Mouse (Mus musculus) heart, adult 2 months (tissue): ENCODE results near the gene Zfyve16. TPM values are rescaled to one million over a fixed set of nuclear protein-coding genes. Genes with fewer than 3 reads are reported as not detected.
A peak's percentile ranks its signal among the peaks of the same experiment; 100 is the strongest.

Experiments used
- DNase-seq, 2 experiments: peaks; one replicate each; pipeline ENCODE4 v3.0.0; 2021
- H3K27ac ChIP-seq: fragments of 200-600 bp; 2 replicates; pipeline ENCODE4 v1.8.1; 2022
- H3K27me3 ChIP-seq: fragments of 200-500 bp; 2 replicates; pipeline ENCODE4 v1.6.1; 2012; ENCODE audit warnings: mild to moderate bottlenecking, low read length, inconsistent platforms, mixed read lengths; ENCODE audit not compliant: control insufficient read depth, insufficient read depth
- H3K36me3 ChIP-seq: fragments of 200-500 bp; 2 replicates; pipeline ENCODE4 v1.6.1; 2012; ENCODE audit warnings: low read length, inconsistent platforms; ENCODE audit not compliant: control insufficient read depth, insufficient read depth
- H3K4me1 ChIP-seq: fragments of 200-500 bp; 2 replicates; pipeline ENCODE4 v1.6.1; 2011; ENCODE audit warnings: low read length; ENCODE audit not compliant: control insufficient read depth, insufficient read depth
- H3K4me3 ChIP-seq: fragments of 200-600 bp; 2 replicates; pipeline ENCODE4 v1.8.1; 2022
- H3K79me2 ChIP-seq: fragments of 200-500 bp; replicated peaks from 2 replicates; pipeline ENCODE4 v1.6.1; 2012; ENCODE audit warnings: mild to moderate bottlenecking, inconsistent platforms, low read length, moderate library complexity, mixed read lengths; ENCODE audit not compliant: control insufficient read depth, insufficient read depth
- H3K9ac ChIP-seq: fragments of 200-500 bp; 2 replicates; pipeline ENCODE4 v1.6.1; 2012; ENCODE audit warnings: low read depth, mild to moderate bottlenecking, control low read depth, inconsistent platforms, low read length, mixed read lengths
- CTCF ChIP-seq: fragments of 200-600 bp; IDR thresholded peaks from 2 replicates; pipeline ENCODE4 v1.8.1; 2022; ENCODE audit warnings: antibody characterized with exemption, mild to moderate bottlenecking, moderate library complexity
- EP300 ChIP-seq: fragments of 200-500 bp; IDR thresholded peaks from 2 replicates; pipeline ENCODE4 v1.6.1; 2011; ENCODE audit warnings: low read depth, low read length, control low read depth; ENCODE audit not compliant: insufficient read depth
- POLR2A ChIP-seq: fragments of 200-500 bp; IDR thresholded peaks from 2 replicates; pipeline ENCODE4 v1.6.1; 2011; ENCODE audit warnings: mild to moderate bottlenecking, low read depth, low read length, control low read depth; ENCODE audit not compliant: insufficient read depth
- WGBS: fragments of 180-500 bp; shearing (Covaris S2); methylation state at CpG from one replicate; pipeline ENCODE4 v1.1.7; 2018; 5-methylcytosine and 5-hydroxymethylcytosine counted together
- intact Hi-C: fragments of 180-260 bp; cut with DNase I; formaldehyde crosslinking; loops from one replicate; pipeline ENCODE4 v1.15.1; 2025
- polyA plus RNA-seq: library from polyadenylated mRNA; depleted of rRNA; stranded (reverse); fragments of >200 nt; gene quantifications from 2 replicates; pipeline ENCODE4 v1.2.3, GENCODE M21; 2012
- total RNA-seq, 2 experiments: library from RNA; stranded (reverse); gene quantifications; 2 replicates each; pipeline ENCODE4 v1.2.3; 2021

Gene Zfyve16
- total and polyA plus RNA-seq, 3 experiments, result 2.9 to 11.7 (median 11.5) TPM

DNA sequence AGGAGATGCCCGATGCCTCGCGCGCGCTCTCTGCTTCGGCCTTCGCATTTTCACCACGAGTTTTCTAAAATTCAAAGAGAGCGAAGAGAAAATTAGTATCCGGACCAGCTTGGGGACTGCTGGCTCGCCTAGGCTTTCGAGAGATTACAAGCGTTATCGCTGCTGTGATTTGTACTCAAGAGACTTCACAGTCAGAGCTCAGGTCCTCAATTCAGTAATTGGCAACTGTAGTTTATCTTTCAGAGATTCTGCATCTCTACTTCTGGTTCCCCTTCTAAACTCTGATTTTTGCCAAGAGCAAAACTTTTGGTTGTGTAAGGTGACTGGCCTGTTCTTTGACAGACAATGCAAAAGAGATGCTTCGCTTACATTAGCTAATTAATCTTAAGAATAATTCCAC is 569 bp upstream of the Zfyve16 start:
- Histone ChIP-seq H3K36me3 (no peaks in the 10 kb centered on the region; the same call in none of the 2 replicates), H3K4me1 (no peaks in the 10 kb centered on the region; the same call in 1 of the 2 replicates), H3K27ac (peak overlapping the region; percentile 94), H3K4me3 (peak overlapping the region; percentile 58), H3K79me2 (no peaks in the 10 kb centered on the region; the same call in 1 of the 2 replicates), H3K27me3 (no peaks in the 10 kb centered on the region), H3K9ac (peak overlapping the region; percentile 92)
- no peak for TF ChIP-seq EP300
- TF ChIP-seq CTCF, result no peak
- no peak for TF ChIP-seq POLR2A
- intact Hi-C loops, result loop anchor here (5.0 kb wide), 1 partner anchor 81 kb away; the partner anchor contains the start of gene Serinc5
- no peak for DNase-seq
- WGBS, result 4% methylated on average over 15 of the region's 15 CpGs

DNA sequence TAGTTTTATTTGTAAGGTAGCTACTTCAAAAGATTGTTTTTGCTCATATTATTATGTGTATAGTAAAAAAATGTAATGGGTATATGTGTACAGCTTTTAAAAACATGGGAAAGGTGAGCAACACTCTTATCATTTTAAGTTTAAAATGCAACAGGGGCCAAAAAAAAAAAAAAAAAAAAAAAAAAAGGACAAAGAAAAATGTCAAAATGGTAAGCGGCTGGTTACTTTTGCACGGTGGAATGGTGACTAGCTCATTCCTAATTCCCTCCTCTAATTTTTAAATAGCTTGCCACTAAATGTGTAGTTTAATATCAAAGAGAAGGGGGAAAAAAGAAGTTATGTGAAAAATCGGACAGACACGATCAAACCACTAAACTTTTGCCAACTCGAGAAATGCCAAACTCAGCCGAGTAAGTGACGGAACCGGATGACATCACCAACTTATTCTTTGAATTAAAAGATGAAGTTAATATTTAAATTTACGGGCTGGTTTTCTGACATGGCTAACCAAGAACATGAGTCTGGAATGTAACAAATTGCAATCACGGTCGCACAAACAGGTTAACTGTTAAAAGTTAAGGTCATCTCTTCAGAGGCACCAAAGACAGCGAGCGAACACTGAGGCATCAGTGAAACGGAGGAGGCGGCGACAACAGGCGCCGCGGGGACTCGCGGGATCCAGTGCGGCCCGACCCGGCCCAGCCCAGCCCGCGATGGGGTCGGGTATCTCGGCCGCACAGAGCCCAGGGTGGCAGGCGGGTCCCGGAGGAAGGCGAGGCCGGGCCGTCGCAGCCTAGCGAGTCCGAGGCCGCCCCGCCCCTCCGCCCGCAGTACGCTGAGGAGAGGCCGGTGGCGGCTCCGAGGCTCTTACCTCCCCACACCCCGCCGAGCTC is 594 bp downstream of the Zfyve16 start:
- H3K27me3 ChIP-seq, result no peaks in the 10 kb centered on the region
- intact Hi-C loops, result loop anchor here (5.0 kb wide), 1 partner anchor 82 kb away; the partner anchor contains the start of gene Serinc5
- WGBS, result 1% methylated on average over 47 of the region's 47 CpGs

DNA sequence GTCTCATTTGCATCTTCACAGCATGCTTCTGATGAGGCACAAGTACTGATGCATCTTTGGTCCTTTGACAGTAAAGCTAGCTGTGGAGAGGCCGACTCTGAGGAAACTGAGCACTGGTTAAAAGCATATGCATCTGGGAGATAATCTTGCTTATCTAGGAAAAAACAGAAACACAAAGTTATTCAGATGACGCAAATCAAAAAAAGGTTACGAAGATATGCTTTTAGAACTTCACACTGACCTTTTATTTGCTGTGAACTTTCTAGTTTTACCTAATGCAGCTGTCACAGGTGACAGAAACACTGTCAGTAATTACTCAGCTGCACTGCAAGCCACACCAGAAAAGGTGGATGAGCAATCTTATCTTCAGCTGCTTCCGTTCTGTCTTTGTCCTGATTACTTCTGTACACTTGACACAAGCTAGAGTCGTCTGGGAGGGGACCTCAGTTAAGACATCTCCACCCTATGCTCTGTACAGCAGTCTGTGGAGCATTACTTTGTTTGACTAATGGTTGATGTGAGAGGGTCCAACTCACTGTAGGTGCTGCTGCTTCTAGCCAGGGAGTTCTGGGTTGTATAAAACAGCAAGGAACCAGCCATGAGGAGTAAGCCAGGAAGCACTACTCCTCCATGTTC is 7.4 kb downstream of the Zfyve16 start:
- TF ChIP-seq EP300 (no peak), CTCF (no peak), POLR2A (no peak)

More for the DNA sequence above, 594 bp downstream of the Zfyve16 start:
- no peak for DNase-seq
- Histone ChIP-seq H3K79me2 (no peaks in the 10 kb centered on the region; the same call in 1 of the 2 replicates), H3K4me3 (peak overlapping the region; percentile 58), H3K4me1 (no peaks in the 10 kb centered on the region; the same call in 1 of the 2 replicates), H3K9ac (peak overlapping the region; percentile 91), H3K27ac (peak overlapping the region; percentile 94), H3K36me3 (no peaks in the 10 kb centered on the region; the same call in none of the 2 replicates)
- no peak for TF ChIP-seq POLR2A

DNA sequence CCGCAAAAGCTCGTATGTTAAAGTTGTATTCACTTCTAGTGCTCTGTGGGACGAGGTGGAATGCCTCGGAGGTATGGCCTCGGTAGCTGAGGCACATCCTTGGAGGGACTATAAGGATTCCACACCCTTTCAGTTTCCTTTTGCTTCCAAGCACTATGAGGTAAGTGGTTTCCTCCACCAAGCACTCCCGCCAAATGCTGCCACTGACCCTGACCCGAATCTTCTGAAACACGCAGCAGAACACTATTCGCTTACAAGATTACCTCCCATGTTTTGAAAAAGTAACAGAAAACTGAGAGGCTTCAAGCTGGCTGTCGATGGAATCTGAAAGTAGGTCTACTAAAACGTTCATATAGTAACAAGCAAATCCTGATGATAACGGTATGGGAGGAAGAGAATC is 25.8 kb downstream of the Zfyve16 start:
- no peak overlapping the region for H3K9ac ChIP-seq
- no peak for TF ChIP-seq POLR2A
- no peak for TF ChIP-seq EP300
- no peak for TF ChIP-seq CTCF
- H3K79me2 ChIP-seq, result no peaks in the 10 kb centered on the region
- H3K27me3 ChIP-seq, result no peaks in the 10 kb centered on the region
- H3K27ac ChIP-seq, result no peak overlapping the region
- no peaks in the 10 kb centered on the region for H3K4me1 ChIP-seq
- no peak overlapping the region for H3K4me3 ChIP-seq
- 82% methylated on average over 12 of the region's 12 CpGs for WGBS
- DNase-seq, result no peak
- H3K36me3 ChIP-seq, result peaks cover 3% of the 10 kb centered on the region; the same call in 1 of the 2 replicates
- intact Hi-C loops, result no loop called here

More for the DNA sequence above, 7.4 kb downstream of the Zfyve16 start:
- no peaks in the 10 kb centered on the region for H3K27me3 ChIP-seq
- H3K36me3 ChIP-seq, result peaks cover 9% of the 10 kb centered on the region
- 75% methylated on average over 5 of the region's 5 CpGs for WGBS
- intact Hi-C loops, result no loop called here
- no peak for DNase-seq
- 0 out of 2 replicates have a peak, but pooled peaks cover 3% of the 10 kb centered on the region for H3K79me2 ChIP-seq
- H3K4me1 ChIP-seq, result no peaks in the 10 kb centered on the region; the same call in 1 of the 2 replicates
- no peak overlapping the region for H3K4me3 ChIP-seq
- no peak overlapping the region for H3K9ac ChIP-seq
- H3K27ac ChIP-seq, result no peak overlapping the region

DNA sequence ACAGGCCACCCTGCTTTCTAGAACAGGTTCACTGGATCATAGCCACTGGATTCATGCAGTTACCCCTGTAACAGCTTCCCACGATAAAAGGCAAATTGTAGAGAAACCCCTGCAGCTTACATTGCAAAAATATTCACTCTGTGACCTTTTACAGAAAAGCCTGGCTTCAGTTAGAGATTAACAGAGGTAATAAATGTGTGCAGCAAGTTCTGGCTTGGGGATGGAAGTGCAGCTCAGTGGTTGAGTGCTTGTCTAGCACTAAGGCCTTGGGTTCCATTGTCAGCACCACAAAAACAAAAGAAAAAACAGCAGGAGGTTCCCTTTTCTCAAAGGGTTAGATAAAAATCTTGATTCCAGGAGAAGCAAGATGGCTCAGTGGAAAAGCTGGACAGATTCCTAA is 38.7 kb downstream of the Zfyve16 start:
- Histone ChIP-seq H3K79me2 (no peaks in the 10 kb centered on the region), H3K4me3 (no peak overlapping the region), H3K27me3 (no peaks in the 10 kb centered on the region), H3K27ac (no peak overlapping the region), H3K36me3 (peaks cover 9% of the 10 kb centered on the region), H3K9ac (no peak overlapping the region), H3K4me1 (no peaks in the 10 kb centered on the region)
- intact Hi-C loops, result no loop called here
- TF ChIP-seq CTCF (no peak), POLR2A (no peak), EP300 (no peak)
- WGBS, result 93% methylated on average over 1 of the region's 1 CpGs
- DNase-seq, result no peak

DNA sequence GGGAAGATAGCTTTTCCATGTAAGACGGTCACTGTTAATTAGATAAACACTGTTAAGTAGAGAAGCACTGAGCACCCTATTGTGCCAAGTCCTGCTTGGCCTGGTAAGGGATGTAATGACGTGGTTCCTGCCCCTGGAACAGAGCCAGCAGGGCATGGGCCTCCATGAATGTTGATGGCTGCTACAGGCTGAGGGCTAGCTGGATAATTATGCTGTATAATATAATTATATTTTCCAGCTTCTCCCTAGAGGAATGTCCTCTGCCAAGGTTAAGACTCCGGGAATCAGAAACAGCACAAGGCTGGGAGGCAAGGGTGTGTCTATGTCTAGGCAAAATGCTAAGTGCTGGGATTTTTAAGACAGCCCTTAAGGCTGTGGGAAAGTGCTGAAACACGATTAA is 39.9 kb downstream of the Zfyve16 start:
- no peak for TF ChIP-seq CTCF
- TF ChIP-seq POLR2A, result no peak
- no peak for TF ChIP-seq EP300
- 37% methylated on average over 4 of the region's 4 CpGs for WGBS
- H3K9ac ChIP-seq, result no peak overlapping the region
- no peak overlapping the region for H3K4me3 ChIP-seq
- no peak for DNase-seq
- no peak overlapping the region for H3K27ac ChIP-seq
- no peaks in the 10 kb centered on the region for H3K27me3 ChIP-seq
- H3K79me2 ChIP-seq, result no peaks in the 10 kb centered on the region
- H3K36me3 ChIP-seq, result peaks cover 9% of the 10 kb centered on the region
- H3K4me1 ChIP-seq, result no peaks in the 10 kb centered on the region
- intact Hi-C loops, result no loop called here
